Mouse (Mus musculus) large intestine, adult 2 months (tissue): ENCODE data around the gene Nars2. TPM values are rescaled to one million over a fixed set of nuclear protein-coding genes. Genes with fewer than 3 reads are reported as not detected.
"Not testable (repeated sequence)": the region's sequence is repeated elsewhere in the genome, so short reads cannot be mapped to it uniquely, and the experiment has no call there.

Experiments
- DNase-seq: peaks from one replicate; pipeline ENCODE4 v3.0.0-alpha.2; 2012; ENCODE audit warnings: low read depth, low spot score
- WGBS: fragments of 180-500 bp; shearing (Covaris S2); methylation state at CpG from one replicate; pipeline ENCODE4 v1.1.7; 2018; 5-methylcytosine and 5-hydroxymethylcytosine counted together
- polyA plus RNA-seq: library from polyadenylated mRNA; depleted of rRNA; stranded (reverse); fragments of >200 nt; gene quantifications from 2 replicates; pipeline ENCODE4 v1.2.3, GENCODE M21; 2012; rRNA removed

The Nars2 gene
- polyA plus RNA-seq: 2.2 and 3.2 TPM in 2 replicates

- peak; percentile 97 for DNase-seq
- under 1% methylated on average over 62 of the region's 62 CpGs for WGBS
Observed at GRCm38 (mm10) chr7:96951281-96952051, at the start of gene Nars2. TSS of gene Nars2 (plus strand) at chr7:96951505.

- DNase-seq: no peak
Observed at GRCm38 (mm10) chr7:96902183-96902582, 49.1 kb upstream of the Nars2 start.

GRCm38 (mm10) chr7:96903088-96903985 lies 48.0 kb upstream of the Nars2 start:
- no peak for DNase-seq
- WGBS: 27% methylated on average over 17 of the region's 17 CpGs

More at GRCm38 (mm10) chr7:96902183-96902582, 49.1 kb upstream of the Nars2 start:
- WGBS: 34% methylated on average over 5 of the region's 5 CpGs

GRCm38 (mm10) chr7:96904442-96904841 lies 46.9 kb upstream of the Nars2 start:
- DNase-seq: no peak
- 41% methylated on average over 3 of the region's 3 CpGs for WGBS

GRCm38 (mm10) chr7:96904936-96905335 lies 46.4 kb upstream of the Nars2 start:
- WGBS: 93% methylated on average over 1 of the region's 1 CpGs

GRCm38 (mm10) chr7:96905422-96905821 lies 45.9 kb upstream of the Nars2 start:
- WGBS: 97% methylated on average over 3 of the region's 3 CpGs
- DNase-seq: no peak

More at GRCm38 (mm10) chr7:96904936-96905335, 46.4 kb upstream of the Nars2 start:
- DNase-seq: no peak

GRCm38 (mm10) chr7:96906216-96906615 lies 45.1 kb upstream of the Nars2 start:
- DNase-seq: no peak
- WGBS: 92% methylated on average over 20 of the region's 20 CpGs

GRCm38 (mm10) chr7:96907971-96908680 lies 43.2 kb upstream of the Nars2 start:
- WGBS: 89% methylated on average over 16 of the region's 16 CpGs
- DNase-seq: no peak

- WGBS: 80% methylated on average over 5 of the region's 5 CpGs
- no peak for DNase-seq
Observed at GRCm38 (mm10) chr7:96909856-96910255, 41.4 kb upstream of the Nars2 start.

GRCm38 (mm10) chr7:96910310-96910960 lies 40.9 kb upstream of the Nars2 start:
- 81% methylated on average over 12 of the region's 12 CpGs for WGBS
- DNase-seq: no peak

- DNase-seq: peak; percentile 46
- 3% methylated on average over 6 of the region's 6 CpGs for WGBS
Observed at GRCm38 (mm10) chr7:96914031-96914430, 37.3 kb upstream of the Nars2 start.

GRCm38 (mm10) chr7:96915452-96916105 lies 35.7 kb upstream of the Nars2 start:
- WGBS: 0% methylated on average over 2 of the region's 2 CpGs
- DNase-seq: no peak

GRCm38 (mm10) chr7:96920447-96921095 lies 30.7 kb upstream of the Nars2 start:
- no peak for DNase-seq
- WGBS: 69% methylated on average over 7 of the region's 7 CpGs

- no peak for DNase-seq
- 93% methylated on average over 2 of the region's 2 CpGs for WGBS
Observed at GRCm38 (mm10) chr7:96922927-96923326, 28.4 kb upstream of the Nars2 start.

GRCm38 (mm10) chr7:96943715-96944377 lies 7.5 kb upstream of the Nars2 start:
- WGBS: 83% methylated on average over 5 of the region's 5 CpGs
- no peak for DNase-seq

- 82% methylated on average over 8 of the region's 8 CpGs for WGBS
- not testable (repeated sequence) for DNase-seq
Observed at GRCm38 (mm10) chr7:96946501-96946900, 4.8 kb upstream of the Nars2 start.

GRCm38 (mm10) chr7:96952094-96952493 lies 789 bp downstream of the Nars2 start:
- WGBS: 16% methylated on average over 5 of the region's 5 CpGs
- DNase-seq: peak; percentile 28

- 95% methylated on average over 5 of the region's 5 CpGs for WGBS
- no peak for DNase-seq
Observed at GRCm38 (mm10) chr7:96959168-96959567, 7.9 kb downstream of the Nars2 start.
